Mouse (Mus musculus) heart, adult 11 months (tissue): ENCODE measurements at regions not wholly inside any gene's neighbourhood (a gene's known extent, or its start where the extent isn't known, plus 50 kb on each side); places are given as distances from the start of the nearest gene placed in this dataset.

Source experiments
- DNase-seq: peaks from one replicate; pipeline ENCODE4 v3.0.0; 2022

- DNase-seq = peak; percentile 30
These were observed 210.8 kb downstream of the Mex3b start for GRCm38 (mm10) chr7:83077919-83078265.

DNA sequence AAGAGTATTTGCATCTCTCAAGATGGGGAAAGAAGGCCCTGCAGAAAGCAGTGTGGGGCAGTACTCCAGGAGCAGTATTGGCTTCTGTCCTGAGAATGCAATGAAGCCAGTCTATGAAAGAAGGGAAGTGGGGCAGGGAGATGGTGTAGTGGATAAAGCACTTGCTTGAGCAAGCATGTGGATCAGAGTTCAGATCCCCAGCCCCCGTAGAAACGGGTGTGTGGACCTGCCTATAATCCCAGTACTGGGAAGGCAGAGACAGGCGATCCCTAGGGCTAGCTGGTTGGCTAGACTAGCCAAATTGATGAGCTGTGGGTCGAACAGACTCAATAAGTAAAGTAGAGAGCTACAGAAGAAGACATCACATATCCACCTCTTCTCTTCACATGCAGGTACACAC, 211.6 kb downstream of the Mex3b start:
- DNase-seq = peak; percentile 77

- DNase-seq = peak; percentile 34
These were observed 212.7 kb downstream of the Mex3b start for GRCm38 (mm10) chr7:83079842-83080241.

DNA sequence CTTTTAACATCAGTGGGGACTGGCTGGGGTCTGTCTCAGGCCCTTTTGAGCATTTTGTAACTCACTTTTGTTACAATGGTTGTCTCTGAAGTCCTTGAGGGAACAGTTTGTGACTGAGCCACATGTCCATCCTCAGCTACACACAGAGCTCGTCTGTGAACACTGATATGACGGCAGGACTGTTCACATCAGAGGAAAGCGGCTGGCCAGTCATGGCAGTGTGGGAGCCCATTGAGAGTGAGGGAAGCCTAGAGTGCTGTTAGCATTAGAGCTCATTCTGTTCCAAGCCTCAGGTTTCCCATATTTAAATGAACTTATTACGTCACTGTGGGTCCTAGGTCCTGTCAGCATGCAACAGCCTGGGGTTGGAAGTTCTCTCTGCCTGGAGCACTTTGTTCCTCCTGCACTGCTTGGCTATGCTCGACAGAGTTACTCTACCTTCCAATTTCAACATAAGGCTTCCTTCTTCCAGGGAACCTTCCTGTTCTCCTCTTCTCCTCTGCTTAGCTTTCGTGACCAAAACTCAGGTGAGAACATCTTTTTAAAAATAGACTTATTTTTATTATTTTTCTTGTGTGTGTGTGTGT, 217.5 kb downstream of the Mex3b start:
- DNase-seq = peak; percentile 75

GRCm38 (mm10) chr7:83085547-83086158, 218.5 kb downstream of the Mex3b start:
- DNase-seq = no peak

DNA sequence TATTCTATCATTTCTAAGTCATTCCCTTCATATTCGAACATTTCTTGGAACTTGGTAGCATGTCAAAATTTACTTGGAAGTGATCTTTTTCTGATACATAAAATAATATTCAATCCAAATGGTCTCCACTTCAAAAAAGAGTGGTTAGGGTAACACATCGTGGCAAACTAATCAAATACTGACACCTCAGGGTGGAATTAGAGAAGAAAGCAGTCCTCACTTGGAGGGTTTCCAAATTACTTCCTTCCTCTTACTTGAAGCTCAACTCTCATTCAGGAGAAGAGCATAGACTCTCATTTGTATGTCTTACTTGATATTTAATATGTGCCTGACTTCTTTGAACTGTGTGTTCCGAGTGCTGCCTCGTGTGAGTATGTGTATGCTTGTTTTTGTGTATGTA, 220.3 kb downstream of the Mex3b start:
- DNase-seq = no peak

DNA sequence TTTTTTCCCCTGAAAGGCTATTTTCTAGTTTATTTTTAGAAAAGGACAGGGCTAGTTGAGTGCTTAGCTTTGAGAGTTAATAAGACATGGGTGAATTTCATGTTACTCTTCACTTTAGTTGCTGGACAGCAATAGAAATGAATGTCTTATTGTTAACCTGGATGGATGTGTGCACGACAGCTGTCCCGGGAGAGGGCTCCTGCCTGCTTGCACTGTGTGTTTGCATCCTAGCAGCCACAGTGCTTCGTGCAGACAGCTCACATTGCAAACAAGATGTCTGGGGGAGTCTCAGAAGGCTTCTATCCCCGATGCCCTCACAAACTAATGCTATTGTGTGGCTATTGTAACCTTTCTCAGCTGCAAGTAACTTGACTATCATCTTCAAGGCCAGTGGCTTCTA, 221.0 kb downstream of the Mex3b start:
- DNase-seq = peak; percentile 4

DNA sequence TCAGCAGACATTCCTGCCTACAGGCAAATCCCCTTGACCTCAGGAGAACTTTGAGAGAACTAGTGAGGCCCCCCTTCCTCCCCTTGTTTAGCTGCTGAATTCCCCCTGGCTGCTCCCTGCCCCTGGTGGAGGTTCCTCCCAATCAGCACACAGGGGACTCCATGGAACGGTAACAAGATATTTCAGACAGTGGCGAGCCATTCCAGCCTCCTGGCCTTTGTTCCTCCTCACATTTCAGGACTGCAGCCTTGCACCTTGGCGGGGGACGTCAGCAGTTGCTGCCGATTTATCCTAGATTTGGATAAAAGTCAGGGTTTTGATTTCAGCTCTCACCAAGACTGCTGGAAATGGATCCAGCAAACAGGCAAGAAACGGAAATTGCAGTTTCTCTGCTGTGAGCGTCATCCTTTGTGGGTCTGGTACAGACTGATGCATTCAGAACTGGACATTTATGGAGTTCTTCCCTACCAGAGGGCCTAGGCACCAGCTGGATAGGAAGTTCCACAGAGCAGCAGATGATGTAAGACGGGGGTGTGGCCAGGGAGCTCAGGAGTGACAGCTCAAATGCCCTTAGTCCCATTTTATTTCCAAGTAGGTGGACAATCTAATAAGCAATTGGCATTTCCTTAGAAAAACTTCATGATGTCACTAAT, 222.3 kb downstream of the Mex3b start:
- DNase-seq = peak; percentile 70

DNA sequence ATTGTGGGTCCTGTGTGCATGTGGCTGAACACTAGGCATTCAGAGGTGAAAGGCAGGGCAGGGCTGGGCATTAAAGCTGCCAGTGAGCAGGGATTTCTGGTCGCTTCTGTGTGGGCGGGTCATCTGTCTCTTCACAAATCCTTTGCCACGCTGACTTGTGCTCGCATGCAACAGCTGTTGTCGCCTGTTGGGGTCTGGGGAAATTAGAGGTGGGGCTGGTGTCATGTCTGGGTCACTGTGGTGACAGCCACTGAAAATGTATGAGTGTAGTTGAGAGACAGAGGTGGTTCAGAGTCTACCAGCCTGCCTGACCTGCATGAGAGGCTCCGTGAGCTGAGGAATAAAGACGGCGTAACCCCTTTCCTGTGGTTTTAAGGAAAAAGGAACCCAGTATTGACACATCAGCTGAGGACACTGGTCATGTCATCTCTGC, 226.8 kb downstream of the Mex3b start:
- DNase-seq = no peak

DNA sequence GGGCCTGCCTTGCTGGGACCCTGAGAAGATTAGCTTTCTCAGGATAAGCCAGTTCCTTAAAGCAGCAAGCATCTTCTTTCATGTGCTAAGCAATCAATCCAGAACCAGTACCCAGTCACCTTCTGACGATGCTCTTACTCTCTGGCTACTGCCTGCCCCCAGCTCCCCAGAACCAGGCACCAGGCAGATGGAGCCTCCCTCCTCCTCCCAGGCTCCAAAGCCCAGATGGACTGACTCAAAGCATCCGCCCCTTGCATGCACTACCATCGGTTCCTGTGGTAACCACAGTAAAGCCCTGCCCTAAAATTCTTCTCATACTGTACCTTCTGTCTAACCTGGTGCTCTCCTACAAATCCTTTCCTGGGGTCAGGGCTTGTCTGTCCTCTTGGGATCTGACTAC, 227.8 kb downstream of the Mex3b start:
- DNase-seq = no peak

- DNase-seq = no peak
These were observed 228.5 kb downstream of the Mex3b start for GRCm38 (mm10) chr7:83095593-83095992.

DNA sequence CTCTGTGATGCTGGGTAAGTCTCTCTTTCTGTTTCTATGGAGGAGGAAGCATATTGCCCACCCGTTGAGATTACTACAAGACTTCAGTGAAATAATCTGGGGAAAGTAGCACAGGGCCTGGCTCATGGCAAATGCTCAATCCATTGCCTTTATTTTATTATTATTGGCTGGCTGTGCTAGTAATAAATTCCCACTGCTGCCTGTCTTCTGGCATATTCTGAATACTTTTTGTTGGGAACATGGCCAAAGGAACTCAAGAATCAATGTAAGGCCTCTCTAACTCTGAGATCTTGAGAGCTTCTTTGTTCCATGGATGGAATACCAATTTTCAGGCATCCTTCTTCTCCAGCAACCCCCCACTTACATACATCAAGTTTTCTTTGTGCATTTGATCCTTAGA, 237.3 kb downstream of the Mex3b start:
- peak; percentile 10 for DNase-seq

DNA sequence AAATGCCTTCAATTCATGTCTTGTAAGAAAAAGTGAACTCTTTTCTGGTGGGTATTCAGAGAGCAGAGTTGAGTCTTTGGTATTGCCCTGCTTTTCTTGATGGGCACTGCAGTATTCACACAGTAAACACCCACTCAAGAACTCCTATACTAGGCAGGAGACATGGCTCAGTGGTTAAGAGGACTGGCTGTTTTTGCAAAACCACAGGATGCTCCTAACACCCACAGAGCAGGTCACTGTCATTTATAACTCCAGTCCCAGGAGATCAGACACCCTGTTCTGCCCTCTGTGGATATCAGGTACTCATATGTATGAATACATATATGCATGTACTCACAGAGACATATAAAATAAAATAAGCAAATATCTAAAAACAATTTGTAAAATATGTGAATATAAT, 238.5 kb downstream of the Mex3b start:
- DNase-seq = no peak

DNA sequence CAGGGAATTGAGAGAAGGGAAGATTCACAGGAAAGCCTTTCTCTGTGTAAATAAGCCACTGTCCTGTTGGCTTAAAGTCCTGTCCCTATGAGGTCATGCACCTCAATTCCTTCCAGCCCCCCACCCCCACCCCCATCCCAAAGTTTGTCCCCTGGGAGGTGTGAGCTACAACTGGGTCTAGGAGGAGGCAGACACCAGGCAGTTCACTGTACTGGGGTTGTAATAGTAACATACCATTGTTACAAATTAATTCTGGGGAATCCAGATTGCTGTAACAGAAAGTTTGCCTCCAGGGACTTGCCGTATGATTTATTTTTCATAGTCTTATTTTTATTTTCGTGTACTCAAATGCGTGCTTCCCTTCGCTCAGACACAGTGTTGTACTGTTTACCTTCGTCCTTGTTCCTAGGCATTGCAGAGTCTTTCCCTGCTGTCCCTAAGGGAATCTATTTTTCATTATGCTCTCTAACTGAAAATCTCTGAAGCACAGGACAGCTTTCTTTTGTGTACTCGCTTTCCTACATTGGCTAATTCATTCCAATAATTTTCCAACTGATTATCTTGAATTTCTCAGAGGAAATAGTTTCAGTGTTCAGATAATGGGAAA, 244.2 kb downstream of the Mex3b start:
- no peak for DNase-seq

GRCm38 (mm10) chr7:83116487-83116886, 249.4 kb downstream of the Mex3b start:
- no peak for DNase-seq

- no peak for DNase-seq
These were observed 249.9 kb downstream of the Mex3b start for GRCm38 (mm10) chr7:83117065-83117464.

GRCm38 (mm10) chr7:83126196-83126595, 259.1 kb downstream of the Mex3b start:
- DNase-seq = peak; percentile 78

DNA sequence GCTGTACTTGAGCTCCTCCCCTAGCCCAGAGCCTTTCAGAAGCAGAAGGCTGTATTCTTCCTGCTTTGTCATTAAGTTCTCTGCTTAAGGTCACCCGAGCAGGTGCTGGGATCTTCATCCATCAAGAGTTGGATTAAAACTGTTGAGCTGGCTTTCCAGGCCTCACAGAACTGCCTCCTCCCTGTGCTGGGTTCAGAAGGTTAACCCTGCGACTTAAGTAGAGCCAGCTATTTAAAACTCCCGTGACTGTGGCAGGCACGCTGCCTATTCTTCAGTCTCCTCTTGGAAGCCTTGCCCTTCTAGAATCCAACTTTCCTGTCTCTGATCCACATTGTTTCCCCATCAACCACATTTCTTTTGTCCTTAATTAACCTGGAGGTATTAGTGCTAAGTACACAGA, 273.1 kb downstream of the Mex3b start:
- DNase-seq = peak; percentile 91

DNA sequence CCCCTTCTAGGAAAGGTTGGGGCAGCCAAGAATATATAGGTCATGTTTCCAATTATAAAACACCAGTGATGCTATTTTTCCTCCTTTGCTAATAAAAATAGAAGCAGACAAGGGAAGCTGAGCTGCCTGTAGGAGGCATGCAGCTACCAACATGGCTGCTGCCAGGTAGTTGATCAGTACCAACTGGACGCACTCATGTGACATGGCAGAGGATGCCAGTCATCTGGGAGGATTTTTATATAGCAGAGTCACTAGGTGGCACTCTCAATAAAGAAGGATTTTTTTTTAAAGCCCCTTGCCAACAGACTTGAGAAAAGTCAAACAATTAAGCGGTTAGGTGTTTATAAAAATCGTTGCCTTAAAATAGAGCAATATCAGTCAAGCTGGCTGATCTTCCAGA, 273.5 kb downstream of the Mex3b start:
- peak; percentile 94 for DNase-seq

- no peak for DNase-seq
These were observed 276.9 kb downstream of the Mex3b start for GRCm38 (mm10) chr7:83144018-83144417.

DNA sequence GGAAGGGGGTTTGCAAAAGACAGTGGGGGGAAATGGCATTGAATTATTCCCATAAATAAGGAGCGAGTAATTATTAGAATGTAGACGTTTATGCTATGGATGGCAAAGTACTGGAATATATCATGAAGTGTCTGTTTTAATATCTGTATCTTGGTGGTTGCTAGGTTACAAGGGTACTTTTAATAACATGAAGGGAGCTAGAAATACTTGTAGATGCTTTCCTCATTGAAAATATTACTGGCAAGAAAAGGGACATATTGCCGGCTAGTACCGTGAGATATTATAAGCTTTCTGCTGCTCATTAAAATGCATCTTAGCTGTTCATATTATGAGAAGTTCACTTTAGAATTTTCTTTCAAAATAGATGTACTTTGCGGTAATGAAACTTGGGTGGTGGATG, 278.4 kb downstream of the Mex3b start:
- DNase-seq = no peak

DNA sequence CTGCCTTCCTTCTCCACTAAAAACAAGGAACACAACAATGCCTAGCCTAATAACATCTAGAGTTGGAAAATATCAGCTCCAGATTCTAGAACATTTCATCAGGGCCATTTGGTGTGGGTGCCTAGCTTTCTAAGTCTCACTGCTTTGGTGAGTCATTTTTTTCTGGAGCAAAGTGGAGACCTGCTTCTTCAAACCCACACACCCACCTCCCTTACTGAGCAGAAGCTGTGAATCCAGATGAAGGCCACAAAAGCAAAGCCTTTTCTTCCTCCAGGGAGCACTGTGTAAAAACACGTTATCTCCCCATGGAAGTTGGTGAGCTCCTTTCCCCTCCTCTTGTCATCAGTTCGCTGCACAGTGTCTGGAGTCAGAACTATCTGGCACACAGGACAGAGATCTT, 294.1 kb downstream of the Mex3b start:
- DNase-seq = peak; percentile 56

DNA sequence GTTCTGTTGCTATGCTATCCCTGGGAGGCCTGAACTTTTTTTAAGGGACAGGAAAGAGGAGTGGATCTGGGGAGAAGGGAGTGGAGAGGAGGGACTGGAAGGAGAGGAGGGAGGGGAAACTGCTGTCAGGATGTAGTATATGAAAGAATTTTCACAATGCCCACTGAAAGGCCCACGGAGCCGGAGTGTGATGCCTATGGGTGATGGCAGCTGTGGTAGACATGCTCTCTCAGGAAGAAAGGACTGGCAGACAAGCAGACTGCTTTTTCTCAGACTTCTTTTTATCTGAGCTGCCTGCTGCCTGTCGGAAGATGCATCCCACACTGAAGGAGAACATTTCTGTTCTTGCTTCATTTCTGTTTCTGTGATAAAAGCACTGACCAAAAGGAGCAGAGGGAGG, 295.7 kb downstream of the Mex3b start:
- DNase-seq = peak; percentile 61

- no peak for DNase-seq
These were observed 312.3 kb downstream of the Mex3b start for GRCm38 (mm10) chr7:83179403-83179802.
